Mouse (Mus musculus): ENCODE data around the gene Adgrf1.

The Adgrf1 gene

DNA sequence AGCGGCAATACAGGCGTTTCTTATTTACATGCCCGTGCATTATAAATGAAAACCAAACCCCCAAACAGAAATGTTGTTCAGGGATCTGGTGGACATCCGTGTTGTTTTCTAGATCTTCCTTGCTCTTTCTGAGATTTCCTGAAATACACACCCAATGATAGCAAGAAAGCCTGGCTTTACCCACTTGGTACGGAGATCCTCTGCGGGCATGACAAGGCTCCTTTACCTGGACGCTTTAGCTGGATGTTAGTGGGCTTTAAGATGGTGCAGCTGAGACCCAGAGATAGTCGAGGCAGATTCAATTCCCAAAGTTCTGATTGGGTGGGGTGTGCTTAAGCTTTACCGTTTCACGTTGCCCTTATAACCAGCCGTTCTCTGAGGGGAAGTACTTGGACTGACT is 90.9 kb downstream of the Adgrf1 start:
- no peak for DNase-seq (ENCODE audit: extremely low spot score, low spot score)

DNA sequence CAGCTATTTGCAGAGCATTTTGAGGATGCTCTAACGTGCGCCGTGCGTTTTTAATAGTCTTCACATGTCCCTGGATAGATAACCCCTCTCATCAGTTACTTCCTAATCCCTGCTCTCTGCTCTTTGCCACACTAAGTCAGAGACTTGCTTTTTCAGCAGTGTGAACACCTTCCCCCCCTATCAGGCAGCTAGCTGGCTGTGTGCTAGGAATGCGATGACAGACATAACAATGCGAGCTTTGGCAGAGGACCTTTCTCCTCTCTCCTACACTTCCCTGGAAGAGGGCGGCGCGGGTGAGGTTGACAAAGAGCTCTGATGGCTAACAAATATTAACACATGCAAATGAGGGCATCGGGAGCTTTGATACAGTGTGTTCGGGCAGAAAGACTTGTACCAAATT is 92.2 kb downstream of the Adgrf1 start:
- DNase-seq (ENCODE audit: extremely low spot score, low spot score) = no peak

DNA sequence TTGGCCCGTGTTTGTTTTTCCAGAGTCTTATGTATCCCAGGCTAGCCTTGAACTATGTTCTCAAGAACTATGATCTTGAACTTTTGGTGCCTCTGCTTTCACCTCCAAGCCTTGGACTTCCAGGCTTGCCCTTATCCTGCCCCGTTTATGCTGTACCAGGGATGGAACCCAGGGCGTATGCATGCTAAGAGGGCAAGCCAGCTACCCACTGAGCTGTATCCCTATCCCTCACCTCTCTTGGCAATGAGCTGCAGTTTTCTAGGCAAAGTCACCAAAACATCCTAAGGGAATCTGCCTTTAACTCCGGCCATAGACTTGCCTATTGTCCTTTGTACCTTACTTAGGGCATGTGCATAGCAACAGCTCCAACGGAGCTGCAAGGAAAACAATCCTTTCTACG is 92.8 kb downstream of the Adgrf1 start:
- no peak for DNase-seq (ENCODE audit: extremely low spot score, low spot score)

DNA sequence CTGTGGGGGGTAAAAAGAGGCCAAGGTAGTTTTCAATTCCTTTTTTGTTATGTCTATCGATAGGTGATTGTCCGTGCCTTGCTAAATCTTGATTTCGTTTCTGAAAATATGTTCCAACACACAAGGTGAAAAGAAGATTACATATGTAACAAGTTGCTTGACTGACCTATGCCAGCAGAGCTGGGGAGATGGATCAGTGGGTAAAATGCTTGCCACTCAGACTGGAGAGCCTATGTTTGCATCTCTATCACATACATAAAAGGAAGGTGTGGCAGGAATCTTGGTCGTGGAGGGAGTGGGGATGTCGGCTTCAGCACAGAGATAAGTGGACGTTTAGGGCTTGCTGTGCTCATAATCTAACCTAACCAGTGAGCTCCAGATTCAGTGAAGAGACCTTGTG is 93.8 kb downstream of the Adgrf1 start:
- no peak for DNase-seq (ENCODE audit: extremely low spot score, low spot score)

DNA sequence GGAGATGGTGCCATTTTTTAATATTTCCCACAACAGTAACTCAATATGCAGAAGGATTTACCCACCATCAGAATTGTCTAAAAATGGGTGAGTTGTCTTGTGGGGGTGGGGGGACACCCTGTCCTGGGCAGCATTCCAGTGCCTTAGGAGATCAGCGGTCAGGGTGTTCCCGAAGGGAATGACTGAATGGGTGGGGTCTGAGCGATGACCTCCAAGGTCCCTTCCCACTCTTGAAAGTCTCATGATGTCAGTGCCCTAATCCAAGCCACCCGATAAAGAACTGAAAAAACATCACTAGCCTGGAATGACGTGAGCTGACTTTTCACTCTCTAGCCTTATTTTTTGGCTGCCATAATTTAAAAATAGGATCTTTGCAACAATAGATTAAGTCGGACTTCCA is 95.2 kb downstream of the Adgrf1 start:
- DNase-seq (ENCODE audit: extremely low spot score, low spot score) = no peak

DNA sequence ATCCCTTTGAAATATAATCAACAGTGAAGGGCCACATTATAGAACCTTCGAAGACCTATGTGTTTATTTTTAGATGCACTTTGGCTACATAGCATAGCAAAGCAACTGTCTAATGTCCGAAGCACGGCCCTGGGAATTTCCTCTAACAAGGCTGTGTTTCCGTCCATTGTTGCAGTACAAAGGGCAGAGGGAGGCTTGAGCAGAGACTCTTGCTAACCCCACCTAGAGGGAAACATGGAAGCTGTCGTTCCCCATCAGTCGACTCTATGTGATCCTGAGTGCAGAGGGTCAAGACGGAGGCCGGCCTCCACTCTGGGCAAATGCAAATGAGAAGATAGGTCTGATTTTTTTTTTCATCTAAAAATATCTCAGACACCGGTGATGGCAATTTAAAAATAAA is 96.4 kb downstream of the Adgrf1 start:
- no peak for DNase-seq (ENCODE audit: extremely low spot score, low spot score)

DNA sequence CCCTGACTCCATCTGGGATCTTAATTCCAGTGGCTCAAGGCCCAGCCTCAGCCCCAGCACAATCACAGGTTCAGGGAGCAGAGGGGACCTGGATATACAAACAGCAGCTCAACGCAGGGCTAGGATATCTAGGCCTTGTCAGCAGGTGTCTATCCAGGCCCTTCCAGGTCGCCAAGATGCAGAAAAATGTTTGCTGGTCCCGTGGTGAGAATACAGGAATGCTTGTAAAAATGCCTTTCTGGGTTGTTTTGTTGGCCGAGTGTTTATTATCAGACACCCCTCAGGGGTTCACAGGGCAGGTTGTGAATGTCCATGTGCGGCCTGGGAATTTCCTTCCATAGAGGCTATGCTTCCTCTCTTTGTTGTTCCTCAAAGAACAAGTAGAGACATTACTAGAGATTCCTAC is 98.0 kb downstream of the Adgrf1 start:
- no peak for DNase-seq (ENCODE audit: extremely low spot score, low spot score)

DNA sequence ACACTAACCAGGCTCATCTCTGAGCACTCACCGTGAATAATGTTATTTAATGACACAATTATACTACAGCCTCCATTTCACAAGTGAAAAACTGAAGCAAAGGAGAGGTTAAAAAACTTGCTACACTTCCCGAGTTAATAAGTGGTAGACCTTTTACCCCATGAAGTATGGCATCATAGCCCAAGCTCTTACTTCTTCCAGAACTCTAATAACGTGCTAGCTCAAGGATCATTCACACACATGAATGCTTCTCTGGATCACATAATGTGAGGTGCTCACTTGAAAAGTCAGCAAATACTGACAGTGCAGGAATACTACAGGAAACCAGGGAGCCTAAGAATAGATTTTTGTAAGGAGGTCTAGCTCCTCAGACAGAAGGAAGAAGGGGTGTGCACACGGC is 102.5 kb downstream of the Adgrf1 start:
- no peak for DNase-seq (ENCODE audit: extremely low spot score, low spot score)

DNA sequence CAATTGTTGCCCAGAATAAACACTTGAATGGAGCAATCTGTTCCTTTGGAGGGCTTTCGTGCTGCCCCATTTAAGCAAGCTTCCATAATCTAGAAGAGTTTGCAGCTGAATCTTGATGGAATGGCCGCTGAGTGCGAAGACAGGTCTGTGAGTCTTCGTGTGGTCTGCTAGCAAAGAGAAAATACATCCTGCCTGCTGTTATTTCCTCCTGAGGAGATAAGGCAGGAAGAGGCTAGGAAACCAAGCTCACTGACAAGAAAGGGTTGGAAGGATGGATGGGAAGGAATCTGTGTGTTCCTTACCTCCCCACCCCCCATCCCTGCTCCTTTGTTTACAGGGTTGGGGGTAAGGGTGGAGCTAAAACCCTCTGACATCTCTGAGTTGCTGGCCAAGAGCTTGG is 103.9 kb downstream of the Adgrf1 start:
- no peak for DNase-seq (ENCODE audit: extremely low spot score, low spot score)
